ENCODE assay signal across 8 mouse cellular contexts in the genomic region with DNA sequence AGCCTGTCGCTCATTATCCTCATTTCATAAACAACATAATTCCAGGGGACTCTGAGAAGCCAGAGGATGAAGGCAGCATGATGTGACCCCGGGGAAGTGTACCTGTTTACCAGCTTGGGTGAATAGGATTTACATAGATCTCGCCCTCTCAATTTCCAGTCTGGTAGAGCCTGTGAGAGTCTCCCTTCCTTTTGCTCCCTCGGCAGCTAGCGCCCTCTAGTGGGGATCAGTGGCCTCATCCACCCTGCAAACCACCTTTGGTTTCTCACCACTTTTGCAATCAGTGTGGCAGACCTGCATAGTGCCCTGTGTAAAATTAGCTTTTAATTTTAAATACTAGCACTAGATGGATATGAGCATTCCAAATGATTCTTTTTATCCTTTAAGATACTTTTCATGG.
A peak's percentile ranks its signal among the peaks of the same experiment; 100 is the strongest.
DNase-seq lines count a peak whose midpoint lies in the region; ATAC-seq and TF ChIP-seq lines count a peak whose summit lies in the region.

No protein-coding gene starts in this region.

- no peak for ATAC-seq in forebrain, postnatal 0 days
- no peak for ATAC-seq in forebrain, embryonic 15.5 days (replicated peaks)
- ATAC-seq in midbrain, embryonic 13.5 days, result no peak

- H3K4me2 ChIP-seq in forebrain, postnatal 0 days (ENCODE audit: low read depth), result no peak overlapping the region
- H3K4me2 ChIP-seq in forebrain, embryonic 15.5 days (replicated peaks), result no peak overlapping the region
- no peak overlapping the region for H3K4me2 ChIP-seq in midbrain, embryonic 13.5 days (replicated peaks)

- H3K9ac ChIP-seq in forebrain, postnatal 0 days, result no peak overlapping the region
- no peak overlapping the region for H3K9ac ChIP-seq in forebrain, embryonic 15.5 days (replicated peaks)
- no peak overlapping the region for H3K9ac ChIP-seq in midbrain, embryonic 13.5 days (replicated peaks)

- peaks cover 15% of the 10 kb centered on the region for H3K36me3 ChIP-seq in forebrain, postnatal 0 days (ENCODE audit: insufficient read depth)
- peaks cover 46% of the 10 kb centered on the region for H3K36me3 ChIP-seq in forebrain, embryonic 15.5 days
- peaks cover 97% of the 10 kb centered on the region for H3K36me3 ChIP-seq in midbrain, embryonic 10.5 days
- H3K36me3 ChIP-seq in midbrain, embryonic 13.5 days, result peaks cover 55% of the 10 kb centered on the region

- H3K27ac ChIP-seq in forebrain, postnatal 0 days (ENCODE audit: low read depth, low read length), result no peak overlapping the region
- no peak overlapping the region for H3K27ac ChIP-seq in forebrain, embryonic 15.5 days (replicated peaks)
- H3K27ac ChIP-seq in midbrain, embryonic 10.5 days (replicated peaks), result no peak overlapping the region
- no peak overlapping the region for H3K27ac ChIP-seq in midbrain, embryonic 13.5 days

- peak; percentile 59 for TF ChIP-seq CTCF in forebrain, postnatal 0 days (IDR thresholded peaks at IDR 0.05; ENCODE audit: low read depth)

- H3K4me3 ChIP-seq in forebrain, postnatal 0 days (ENCODE audit: low read depth, low read length), result no peak overlapping the region
- no peak overlapping the region for H3K4me3 ChIP-seq in forebrain, embryonic 15.5 days
- H3K4me3 ChIP-seq in midbrain, embryonic 10.5 days, result no peak overlapping the region
- no peak overlapping the region for H3K4me3 ChIP-seq in midbrain, embryonic 13.5 days (replicated peaks)

- no peaks in the 10 kb centered on the region for H3K27me3 ChIP-seq in forebrain, postnatal 0 days (ENCODE audit: insufficient read depth, low read length)
- no peaks in the 10 kb centered on the region for H3K27me3 ChIP-seq in forebrain, embryonic 15.5 days
- no peaks in the 10 kb centered on the region for H3K27me3 ChIP-seq in midbrain, embryonic 10.5 days (ENCODE audit: low read depth, poor library complexity, severe bottlenecking)
- H3K27me3 ChIP-seq in midbrain, embryonic 13.5 days, result no peaks in the 10 kb centered on the region

- WGBS in forebrain, postnatal 0 days, result 71% methylated on average over 5 of the region's 5 CpGs
- WGBS in forebrain, embryonic 15.5 days, result 70% methylated on average over 5 of the region's 5 CpGs
- 63% methylated on average over 5 of the region's 5 CpGs for WGBS in midbrain, embryonic 10.5 days
- WGBS in midbrain, embryonic 13.5 days, result 67% methylated on average over 5 of the region's 5 CpGs

- no peak for DNase-seq in forebrain, postnatal 0 days
- peak; percentile 20 for DNase-seq in midbrain, embryonic 10.5 days (ENCODE audit: low spot score)
- peak; percentile 69 for DNase-seq in adrenal gland, postnatal 25 days
- DNase-seq in fibroblast of lung, adult 2 months (ENCODE audit: low read depth), result peak; percentile 2
- peak; percentile 60 for DNase-seq in lung, postnatal 10 days
- DNase-seq in thymus, postnatal 0 days (ENCODE audit: low spot score), result peak; percentile 42

- no peaks in the 10 kb centered on the region for H3K4me1 ChIP-seq in forebrain, postnatal 0 days (ENCODE audit: insufficient read depth)
- H3K4me1 ChIP-seq in forebrain, embryonic 15.5 days, result no peaks in the 10 kb centered on the region
- H3K4me1 ChIP-seq in midbrain, embryonic 10.5 days, result no peaks in the 10 kb centered on the region
- no peaks in the 10 kb centered on the region for H3K4me1 ChIP-seq in midbrain, embryonic 13.5 days (replicated peaks)

- H3K9me3 ChIP-seq in forebrain, postnatal 0 days (ENCODE audit: low read length), result no peaks in the 10 kb centered on the region
- no peaks in the 10 kb centered on the region for H3K9me3 ChIP-seq in forebrain, embryonic 15.5 days
- no peaks in the 10 kb centered on the region for H3K9me3 ChIP-seq in midbrain, embryonic 10.5 days (replicated peaks)
- no peaks in the 10 kb centered on the region for H3K9me3 ChIP-seq in midbrain, embryonic 13.5 days
